Mouse (Mus musculus) mature B cell (primary cell): ENCODE measurements at regions not wholly inside any gene's neighbourhood (a gene's known extent, or its start where the extent isn't known, plus 50 kb on each side); places are given as distances from the start of the nearest gene placed in this dataset.

Experiments used
- in situ Hi-C: fragments of 300-500 bp; cut with MboI; formaldehyde crosslinking; loops from 2 replicates; pipeline ENCODE4 v1.14.3; 2019

DNA sequence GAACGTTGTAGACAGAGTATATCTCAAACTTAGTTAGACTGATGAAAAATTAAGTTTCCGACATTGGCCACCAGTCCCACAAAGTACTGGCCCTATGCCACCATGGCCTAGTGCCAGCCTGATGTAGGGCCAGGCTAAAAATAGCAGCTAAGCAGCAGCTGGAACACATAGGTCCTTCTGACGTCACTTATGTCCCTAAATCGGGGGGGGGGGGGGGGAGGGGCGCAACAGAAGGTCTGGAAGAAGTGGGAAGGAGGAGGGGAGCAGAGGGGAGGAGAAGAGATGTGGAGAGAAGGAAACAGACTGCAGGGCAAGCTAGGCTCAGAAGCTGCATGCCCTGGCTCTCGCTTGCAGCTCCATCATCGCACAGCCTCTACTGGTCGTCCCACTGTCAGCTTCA lies 164.7 kb upstream of the Smim15 start:
- in situ Hi-C loops: no loop called here

DNA sequence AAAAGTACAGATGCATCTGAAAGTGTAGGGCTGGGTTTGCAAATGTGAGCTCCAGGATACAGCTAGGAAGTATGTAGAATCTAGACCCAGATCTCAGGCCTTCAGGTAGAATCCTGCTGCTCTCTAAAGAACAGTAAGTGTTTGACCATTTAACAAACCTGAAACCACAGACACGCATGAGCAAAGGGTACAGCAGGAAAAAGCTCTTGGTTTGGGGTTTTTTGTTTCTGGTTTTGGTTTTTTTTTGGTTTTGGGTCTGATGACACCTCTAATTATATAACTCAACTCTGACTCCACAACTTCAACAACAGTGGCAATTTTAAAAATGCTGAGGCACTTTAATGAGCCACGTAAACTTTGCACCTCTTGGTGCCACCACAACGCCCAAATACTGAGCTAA lies 165.3 kb upstream of the Smim15 start:
- in situ Hi-C loops: no loop called here

DNA sequence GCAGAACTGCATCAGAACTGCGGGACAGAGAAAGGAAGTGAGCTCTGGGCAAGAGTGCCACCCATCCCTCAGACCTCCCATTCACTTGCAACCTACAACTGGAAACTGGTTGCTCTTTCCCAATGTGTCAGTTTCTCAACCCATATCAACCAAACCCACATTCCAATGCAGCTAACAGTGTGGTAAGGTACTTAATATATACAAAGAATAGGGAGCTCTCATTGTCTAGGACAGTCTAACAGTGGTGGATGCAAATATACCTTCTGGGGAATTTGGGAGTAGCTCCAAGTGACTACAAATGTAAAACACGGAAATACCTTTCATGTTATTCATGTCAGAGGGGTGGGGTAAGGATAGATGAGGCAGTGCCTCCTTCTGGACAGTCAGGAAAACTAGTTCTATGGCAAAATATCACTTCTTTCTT lies 171.0 kb upstream of the Smim15 start:
- in situ Hi-C loops: no loop called here

DNA sequence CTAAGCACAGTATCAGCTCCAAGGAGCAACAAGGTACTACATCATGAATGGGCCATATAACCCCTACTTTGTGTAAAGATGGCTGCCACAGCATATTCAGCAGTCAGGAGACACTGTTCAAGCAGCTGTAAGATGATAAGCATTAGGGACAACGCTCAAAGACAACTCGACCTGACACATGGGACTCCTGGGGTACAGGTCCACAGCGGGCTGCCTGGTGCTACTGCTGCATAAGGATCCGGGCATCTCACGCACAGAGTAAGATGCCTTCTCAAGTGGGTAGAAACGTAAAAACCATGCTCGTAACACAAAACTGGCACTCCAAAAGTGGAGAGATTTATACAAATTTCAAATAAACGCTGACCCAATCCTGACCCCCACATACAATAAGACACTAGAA lies 171.7 kb upstream of the Smim15 start:
- in situ Hi-C loops: no loop called here

DNA sequence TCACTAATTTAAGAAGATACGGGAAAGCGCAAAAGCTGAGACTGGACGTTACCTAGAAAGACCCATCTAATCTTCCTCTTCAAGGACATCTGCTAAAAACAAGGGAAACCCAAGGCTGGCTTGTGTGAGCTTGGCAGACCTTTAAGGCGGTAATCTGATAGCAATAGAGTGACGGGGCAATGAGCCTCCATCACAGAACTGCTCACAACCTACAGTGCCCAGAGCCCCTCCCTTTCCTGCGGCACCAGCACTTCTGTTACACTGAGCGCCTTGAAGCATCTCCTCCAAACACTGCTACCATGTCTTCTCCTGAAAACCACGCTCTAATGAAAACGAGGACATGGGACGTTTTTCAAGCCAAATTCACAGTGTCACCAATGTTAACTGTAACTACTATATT lies 172.1 kb upstream of the Smim15 start:
- in situ Hi-C loops: no loop called here

DNA sequence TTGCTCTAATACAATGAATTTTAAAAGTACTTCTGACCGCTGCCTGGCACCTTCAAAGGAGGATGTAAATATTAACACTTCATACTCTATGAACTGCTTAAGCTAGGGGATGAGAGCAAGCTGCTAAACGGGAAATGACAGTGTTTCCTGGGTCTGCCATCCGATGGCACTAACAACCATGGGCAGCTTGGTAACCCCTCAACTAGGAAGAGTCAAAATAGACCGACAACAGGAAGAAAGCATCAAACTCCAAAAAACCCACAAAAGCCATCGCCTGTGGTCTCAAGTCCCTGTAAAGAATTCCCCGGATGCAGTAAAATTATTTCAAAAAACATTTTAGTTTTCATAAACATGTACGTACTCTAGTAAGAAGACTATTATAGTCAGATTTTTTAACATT lies 175.3 kb upstream of the Smim15 start:
- in situ Hi-C loops: no loop called here

DNA sequence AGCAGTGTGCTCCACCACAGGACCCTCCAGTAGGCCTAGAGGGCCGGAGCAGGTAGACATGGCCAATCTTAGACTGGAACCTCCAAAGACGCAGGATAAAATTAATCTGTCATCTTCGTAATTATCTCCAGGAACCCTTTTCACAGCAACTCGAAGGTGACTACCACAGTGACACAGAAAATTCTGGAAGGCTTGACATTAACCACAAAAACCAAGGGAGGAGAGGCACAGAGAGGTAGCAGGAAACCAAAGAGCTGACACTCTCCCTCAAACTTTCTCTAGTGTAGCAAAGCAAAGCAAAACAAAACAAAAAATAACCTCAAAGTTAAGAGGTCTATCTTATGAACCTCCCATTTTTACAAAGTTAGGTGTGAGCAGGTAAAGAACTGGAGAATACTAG lies 177.4 kb upstream of the Smim15 start:
- in situ Hi-C loops: no loop called here

DNA sequence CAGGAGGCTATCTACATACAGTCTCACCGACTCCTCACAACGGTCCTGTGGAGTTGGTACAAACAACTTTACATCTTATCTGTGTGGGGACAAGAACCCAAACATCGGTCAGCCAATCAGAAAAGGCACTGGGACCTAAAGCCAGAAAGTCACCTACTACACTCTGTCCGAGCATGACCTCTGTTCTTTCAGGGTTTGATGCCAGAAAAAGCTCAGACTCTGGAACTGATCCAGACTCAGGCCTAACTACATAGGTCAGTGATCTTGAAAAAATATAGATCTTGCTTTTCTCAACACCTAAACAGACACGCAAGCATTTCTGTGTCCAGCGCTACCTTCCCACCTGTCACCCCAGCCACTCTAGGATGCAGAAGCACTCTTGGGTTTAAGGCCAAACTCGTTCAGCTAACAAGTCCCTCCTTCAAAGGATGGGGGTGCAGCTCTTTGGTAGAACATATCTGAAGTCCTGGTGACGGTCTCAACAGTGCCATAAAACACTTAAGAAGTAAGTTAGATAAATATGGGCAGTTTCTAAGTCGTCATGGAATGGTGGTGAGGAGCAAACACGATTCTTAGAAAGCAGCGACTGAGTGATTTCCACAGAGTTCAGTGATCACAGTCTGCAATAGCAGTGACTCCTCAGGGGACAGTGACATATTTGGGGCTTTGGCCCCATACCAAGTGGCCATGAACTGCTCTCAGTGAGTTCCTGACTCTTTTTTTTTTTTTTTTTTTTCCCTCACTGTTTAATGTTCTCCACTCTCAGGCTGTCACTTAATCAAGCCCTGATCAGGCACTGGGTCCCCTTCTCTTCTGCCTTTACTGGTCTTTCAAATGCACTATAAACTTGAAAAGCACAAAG lies 181.2 kb upstream of the Smim15 start:
- in situ Hi-C loops: no loop called here

DNA sequence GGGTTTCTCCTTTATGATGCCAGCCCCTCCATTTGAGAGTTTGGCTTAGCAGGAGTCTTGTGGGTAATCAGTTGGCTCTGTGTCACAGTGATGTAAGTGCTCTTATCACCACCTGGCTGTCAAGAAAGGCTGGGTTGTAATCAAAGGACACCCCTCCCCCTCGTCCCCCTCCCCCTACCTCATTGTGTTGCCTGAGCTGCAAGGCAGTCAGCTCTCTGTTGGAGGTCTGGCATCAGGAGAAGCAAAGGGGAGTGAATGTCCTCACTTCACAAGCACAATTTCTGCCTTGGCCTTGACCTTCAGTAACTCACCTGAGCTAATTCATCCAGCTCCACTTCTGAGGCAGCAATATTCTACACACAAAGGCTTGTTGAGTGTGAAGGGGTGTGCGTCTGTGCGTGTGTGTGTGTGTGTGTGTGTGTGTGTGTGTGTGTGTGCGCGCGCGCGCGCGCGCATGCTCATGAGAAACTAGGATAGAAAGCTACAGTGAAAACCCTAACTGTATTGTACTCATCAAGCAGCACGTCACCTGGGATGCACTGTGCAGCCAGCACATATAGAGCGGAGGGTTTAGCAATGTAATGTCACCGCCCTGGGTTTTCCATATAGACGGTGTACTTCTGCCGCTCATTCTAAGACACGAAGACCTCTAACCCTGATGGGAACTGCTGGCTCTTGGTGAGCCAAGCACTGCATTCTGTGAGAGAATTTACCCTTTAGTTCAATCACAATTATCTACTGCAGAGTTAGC lies 182.7 kb upstream of the Smim15 start:
- in situ Hi-C loops: no loop called here

DNA sequence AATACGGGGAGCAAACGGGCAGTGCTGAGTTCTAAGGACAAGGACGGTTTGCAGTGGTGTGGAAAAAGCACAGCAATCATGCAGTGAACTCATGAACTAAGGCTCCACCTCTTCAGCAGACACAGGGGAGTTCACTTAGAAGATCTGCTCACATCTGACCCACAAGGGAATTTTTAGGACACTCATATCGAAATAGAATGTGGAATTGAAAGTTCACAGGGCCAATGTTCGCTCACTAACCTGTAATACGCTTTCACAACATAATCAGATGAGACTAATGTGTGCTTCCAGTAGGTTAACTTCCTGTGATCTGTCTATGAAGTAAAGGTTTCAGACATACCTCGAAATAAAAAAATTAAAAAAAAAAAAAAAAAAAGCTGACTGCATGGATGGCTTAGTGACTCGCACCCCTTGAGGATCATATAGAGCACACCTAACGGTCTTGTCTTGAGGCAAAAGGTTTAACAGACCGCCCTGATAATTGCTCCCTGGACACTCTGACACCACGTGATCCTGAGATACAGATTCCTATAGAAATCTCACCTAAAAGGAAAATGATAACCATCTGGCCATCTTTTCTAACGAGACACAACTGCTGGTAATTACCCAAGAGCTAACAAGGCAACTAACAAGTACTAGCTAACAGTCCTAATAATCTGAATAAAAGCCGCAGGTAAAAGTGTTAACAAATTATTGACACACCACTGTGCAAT lies 187.0 kb upstream of the Smim15 start:
- in situ Hi-C loops: no loop called here

DNA sequence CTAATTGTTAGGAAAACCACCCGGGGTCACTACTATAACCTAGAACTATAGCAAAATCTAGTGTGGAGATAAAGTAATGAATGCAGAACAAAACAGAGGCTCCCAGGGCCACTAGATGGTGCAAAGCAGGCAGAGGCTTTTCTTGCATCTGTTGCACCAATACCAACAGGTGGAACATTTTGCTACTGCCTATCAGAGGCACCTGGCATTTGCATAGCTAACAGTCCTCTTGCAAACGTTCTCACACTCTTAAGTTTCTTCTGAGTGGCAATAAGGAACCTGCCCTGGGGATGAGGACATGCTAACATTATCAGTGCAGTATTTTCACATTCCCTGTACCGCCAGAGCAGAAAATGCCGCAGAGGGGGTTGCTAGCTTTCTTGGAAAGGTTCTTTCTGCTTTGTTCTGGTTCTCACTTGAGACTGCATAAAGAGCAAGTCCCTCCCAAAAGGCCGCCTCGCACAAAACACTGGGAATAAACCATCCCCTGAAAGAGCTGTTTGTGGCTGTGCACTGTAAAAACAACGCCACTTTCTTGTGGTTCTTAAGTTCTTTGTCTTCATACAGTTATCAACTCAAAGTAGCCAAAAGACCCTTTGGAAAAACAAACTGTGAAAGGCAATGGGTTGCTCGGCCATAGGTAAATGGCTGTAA lies 193.2 kb upstream of the Smim15 start:
- in situ Hi-C loops: no loop called here

DNA sequence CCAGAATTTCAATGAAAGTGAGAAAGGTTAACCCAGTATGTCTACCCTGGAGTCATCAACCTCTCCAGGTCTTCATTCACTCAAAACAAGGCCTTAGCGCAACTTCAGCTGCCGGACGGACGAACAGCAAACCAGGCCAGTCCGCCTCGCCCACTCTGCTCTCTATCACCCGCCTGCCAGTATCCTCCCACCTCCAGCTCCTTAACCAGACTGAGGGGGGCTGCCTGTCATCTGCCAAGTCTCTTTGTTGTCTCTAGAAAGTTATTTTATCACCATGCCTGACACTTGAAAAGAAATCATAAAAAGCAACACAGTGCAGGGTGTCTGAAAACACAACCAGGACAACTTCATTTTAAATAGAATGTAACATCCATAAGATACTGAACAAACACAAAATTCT lies 195.4 kb upstream of the Smim15 start:
- in situ Hi-C loops: no loop called here

DNA sequence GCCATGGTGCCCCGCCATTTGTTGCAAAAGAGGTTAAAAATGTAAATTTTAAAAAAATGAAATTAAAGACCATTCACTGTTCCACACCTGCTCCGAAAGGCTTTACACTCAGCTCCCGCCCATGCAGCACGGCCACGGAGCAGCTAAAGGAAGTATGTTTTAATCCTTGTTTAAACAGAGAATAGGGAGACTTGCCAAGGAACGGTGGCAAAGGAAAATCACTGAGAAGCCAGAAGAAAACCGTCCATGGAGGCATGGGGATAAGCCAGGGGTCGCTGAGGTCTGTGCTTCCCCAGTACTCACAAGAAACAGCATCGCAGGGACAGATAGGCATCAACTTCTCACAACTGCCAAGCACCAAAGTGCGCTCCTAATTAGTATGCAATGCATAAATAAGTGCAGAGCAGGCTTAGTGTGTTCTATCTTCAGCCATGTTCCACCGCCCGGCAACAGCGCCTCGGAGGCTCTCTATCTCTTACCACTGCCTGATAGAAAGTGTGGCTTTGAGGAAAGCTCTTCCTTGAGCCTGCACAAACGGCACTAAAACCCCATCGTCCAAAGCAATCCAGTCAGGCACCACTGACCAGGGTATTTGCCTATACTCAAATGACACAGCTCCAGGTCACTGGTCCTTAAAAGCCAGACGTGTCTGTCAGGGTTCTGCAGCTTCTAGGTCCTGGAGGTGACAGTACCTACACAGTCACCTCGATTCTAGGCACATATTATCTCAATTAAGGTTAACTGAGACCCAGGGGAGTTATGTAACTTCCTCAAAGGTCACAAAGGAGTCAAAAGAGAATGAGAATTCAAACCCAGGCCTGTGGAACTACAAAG lies 196.8 kb upstream of the Smim15 start:
- in situ Hi-C loops: no loop called here

DNA sequence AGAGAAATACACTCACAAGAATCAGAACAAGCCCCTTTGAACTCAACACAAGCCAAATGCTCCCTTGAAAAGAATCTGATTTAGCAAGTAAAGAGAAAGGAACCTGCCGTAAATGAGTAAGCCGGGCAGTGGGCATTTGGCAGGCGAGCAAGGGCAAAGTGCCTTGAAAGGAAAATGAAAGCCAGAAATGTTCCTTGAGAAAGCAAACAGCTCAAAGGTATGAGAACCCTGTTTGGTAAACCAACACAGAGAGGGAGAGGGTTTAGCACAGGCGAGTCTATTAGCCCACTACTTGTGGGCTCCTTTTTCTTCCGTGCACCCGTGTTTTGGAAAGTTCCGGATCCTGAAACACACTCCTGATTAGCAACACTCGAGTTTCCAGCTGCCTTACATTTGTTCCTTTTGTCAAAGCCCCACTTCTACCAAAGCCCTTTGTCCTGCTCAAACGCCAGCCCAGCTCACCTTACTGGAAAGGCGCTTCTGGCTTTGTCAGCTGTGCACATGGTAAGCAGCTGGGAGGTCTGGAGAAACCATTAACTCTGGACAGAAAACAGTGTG lies 197.5 kb upstream of the Smim15 start:
- in situ Hi-C loops: no loop called here

DNA sequence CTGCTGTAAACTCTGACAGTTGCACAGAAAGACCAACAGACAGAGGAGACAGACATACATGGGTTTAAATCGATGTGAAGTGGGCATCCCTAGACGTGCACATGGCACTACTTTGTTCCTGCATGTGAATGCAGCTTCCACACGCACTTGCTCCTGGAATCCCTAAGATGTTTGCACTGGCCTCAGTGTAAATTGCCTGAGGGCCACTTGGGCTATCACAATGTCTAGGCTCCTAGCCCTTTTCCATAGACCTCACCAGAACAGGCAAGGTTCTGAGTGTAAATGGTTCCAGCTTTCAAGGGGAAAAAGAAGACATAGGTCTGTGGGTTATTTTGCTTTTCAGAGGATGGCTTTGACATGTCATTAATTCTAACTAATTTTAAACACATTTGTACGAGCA lies 198.4 kb upstream of the Smim15 start:
- in situ Hi-C loops: no loop called here

DNA sequence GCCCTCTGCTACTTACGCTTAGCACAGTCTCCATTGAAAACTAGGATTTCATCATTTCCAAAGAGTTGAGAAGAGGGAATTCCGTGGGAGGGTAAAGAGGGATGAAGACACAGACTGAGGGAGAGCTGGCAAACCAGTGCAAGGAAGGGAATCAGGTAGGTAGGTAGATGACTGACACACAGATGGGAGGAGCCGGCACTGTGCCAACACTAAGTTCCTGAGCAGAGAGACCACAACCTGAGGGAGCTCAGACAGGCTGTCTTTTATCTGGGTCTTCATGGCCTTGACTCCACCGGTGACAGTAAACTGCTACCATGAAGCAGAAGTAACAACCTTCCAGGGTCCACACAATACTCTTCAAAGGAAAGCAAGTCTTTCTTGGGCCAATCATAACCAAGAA lies 200.2 kb upstream of the Smim15 start:
- in situ Hi-C loops: no loop called here

DNA sequence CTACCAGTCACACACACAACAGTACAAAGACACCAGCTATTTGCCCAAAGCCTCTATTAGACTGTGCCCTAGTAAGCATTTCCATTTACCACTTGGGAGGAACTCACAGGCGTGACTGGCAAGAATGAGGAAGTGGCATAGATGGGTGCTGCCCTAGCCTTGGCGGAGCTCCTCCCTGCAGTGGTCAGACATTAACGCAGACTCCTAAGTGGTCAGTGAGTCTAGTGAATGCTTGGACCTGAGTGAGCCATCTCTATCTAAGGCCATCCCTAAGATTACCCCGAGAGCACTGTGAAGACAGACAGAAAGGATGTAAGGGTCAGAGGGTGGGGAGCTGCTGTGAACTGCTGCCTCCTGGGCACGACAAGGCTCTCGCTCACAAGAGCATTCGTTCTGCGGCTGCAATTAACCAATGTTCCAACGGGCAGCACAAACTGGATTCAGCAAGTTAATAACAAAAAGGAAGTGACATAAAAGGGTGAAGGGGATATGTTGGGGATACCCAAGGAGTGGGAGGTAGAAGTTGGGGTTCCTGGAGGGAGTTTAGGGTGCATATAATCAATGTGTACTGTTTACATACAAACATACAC lies 206.0 kb upstream of the Smim15 start:
- in situ Hi-C loops: no loop called here

DNA sequence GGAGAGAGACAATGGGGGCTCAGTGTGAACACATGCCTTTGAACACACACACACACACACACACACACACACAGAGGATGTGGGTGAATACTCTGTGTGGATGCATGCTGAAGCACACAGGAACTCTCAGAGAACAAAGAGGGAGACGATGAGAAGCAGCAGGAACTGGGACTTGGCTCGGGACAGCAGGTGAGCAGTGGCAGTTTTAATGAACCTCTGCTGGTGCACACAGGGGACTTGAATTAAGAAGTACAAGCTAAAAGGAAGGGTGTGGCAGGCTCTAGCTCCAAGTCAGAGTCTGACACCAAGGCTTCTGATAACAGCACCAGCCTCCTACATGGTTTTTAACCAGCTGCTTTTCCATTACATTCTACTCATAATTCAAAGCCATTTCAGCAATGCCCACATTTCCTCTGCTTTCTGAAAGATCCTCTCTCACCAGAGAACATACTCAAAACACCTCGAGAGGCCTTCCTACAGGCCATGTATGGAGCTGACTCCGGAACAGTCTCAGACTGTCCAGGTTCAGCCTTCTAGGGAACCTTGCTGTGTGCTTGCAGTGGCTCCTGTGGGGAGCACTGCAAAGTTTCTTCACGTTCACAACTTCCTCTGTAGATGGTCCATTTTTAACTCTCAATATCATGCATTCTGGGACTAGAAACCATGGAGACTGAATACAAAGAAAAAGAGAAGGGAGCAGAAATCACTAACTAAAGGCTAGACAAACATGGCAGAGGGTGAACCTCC lies 206.9 kb upstream of the Smim15 start:
- in situ Hi-C loops: no loop called here

DNA sequence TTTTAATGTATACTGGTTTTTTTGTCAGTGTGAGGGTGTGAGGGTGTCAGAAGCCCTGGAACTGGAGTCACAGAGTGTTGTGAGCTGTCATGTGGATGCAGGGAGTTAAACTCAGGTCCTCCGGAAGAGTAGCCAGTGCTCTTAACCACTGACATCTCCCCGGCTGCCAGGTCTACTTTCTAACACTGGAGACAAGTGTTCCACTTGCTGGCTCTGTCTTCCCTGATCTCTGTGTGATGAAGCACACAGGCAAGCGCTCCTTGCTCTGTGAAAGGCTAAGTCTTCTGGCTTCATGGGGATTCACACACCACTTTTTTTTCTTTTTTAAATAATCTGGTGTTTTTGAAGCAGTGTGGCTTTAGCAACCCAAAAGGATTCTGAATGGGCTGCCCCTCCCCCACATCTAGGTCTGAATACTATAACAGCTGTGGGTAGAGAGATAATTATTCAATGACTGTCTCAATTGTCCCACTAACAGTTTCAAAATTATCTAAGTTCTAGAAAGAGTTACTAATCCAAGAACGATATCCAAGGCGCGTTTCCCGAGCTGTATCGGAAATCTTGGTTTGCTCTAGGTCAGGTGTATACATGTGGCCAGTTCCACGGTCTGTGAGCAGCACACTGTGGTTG lies 208.4 kb upstream of the Smim15 start:
- in situ Hi-C loops: no loop called here
